Mouse (Mus musculus) neural tube, embryonic 13.5 days (tissue): ENCODE results near the gene Abcc6. TPM values are rescaled to one million over a fixed set of nuclear protein-coding genes. Genes with fewer than 3 reads are reported as not detected.

Experiments
- ATAC-seq: fragments of 200-750 bp; cut with Nextera tagmentation; 2 replicates; pipeline ENCODE4 v1.8.0; 2017; ENCODE audit warnings: low read depth, mild to moderate bottlenecking, moderate TSS enrichment, moderate library complexity
- H3K27ac ChIP-seq: fragments of 300-500 bp; sonication (generic); replicated peaks from 2 replicates; pipeline ENCODE4 v1.5.1; 2015; ENCODE audit warnings: moderate library complexity, mild to moderate bottlenecking, inconsistent platforms
- H3K27me3 ChIP-seq: fragments of 300-500 bp; sonication (generic); 2 replicates; pipeline ENCODE4 v1.6.1; 2015; ENCODE audit warnings: mild to moderate bottlenecking, inconsistent platforms
- H3K36me3 ChIP-seq: fragments of 300-500 bp; sonication (generic); 2 replicates; pipeline ENCODE4 v1.6.1; 2015; ENCODE audit warnings: mild to moderate bottlenecking, inconsistent platforms
- H3K4me1 ChIP-seq: fragments of 300-500 bp; sonication (generic); replicated peaks from 2 replicates; pipeline ENCODE4 v1.6.1; 2015; ENCODE audit warnings: inconsistent platforms
- H3K4me2 ChIP-seq: fragments of 300-500 bp; sonication (generic); 2 replicates; pipeline ENCODE4 v1.6.1; 2015; ENCODE audit warnings: inconsistent platforms, mild to moderate bottlenecking, moderate library complexity
- H3K4me3 ChIP-seq: fragments of 300-500 bp; sonication (generic); 2 replicates; pipeline ENCODE4 v1.5.1; 2015; ENCODE audit warnings: mild to moderate bottlenecking, inconsistent platforms
- H3K9ac ChIP-seq: fragments of 300-500 bp; sonication (generic); 2 replicates; pipeline ENCODE4 v1.6.1; 2015; ENCODE audit warnings: moderate library complexity, mild to moderate bottlenecking, inconsistent platforms
- H3K9me3 ChIP-seq: fragments of 300-500 bp; sonication (generic); 2 replicates; pipeline ENCODE4 v1.6.1; 2016; ENCODE audit warnings: inconsistent platforms
- WGBS: fragments of 180-500 bp; shearing (Covaris S2); methylation state at CpG from one replicate; pipeline ENCODE4 v1.1.7; 2015; 5-methylcytosine and 5-hydroxymethylcytosine counted together
- polyA plus RNA-seq: library from polyadenylated mRNA; unstranded; fragments of >200 nt; fragmentation: Nextera tagmentation; extraction: Ambion mirVana; gene quantifications from 2 replicates; pipeline ENCODE4 v1.2.1, GENCODE M21; 2015

The Abcc6 gene
- polyA plus RNA-seq, 1 experiment from 2014 or later: 0.52 TPM

GRCm38 (mm10) chr7:46021951-46022350 is 8.2 kb downstream of the Abcc6 start:
- Histone ChIP-seq H3K4me2 (no peak overlapping the region), H3K36me3 (no peaks in the 10 kb centered on the region), H3K9ac (no peak overlapping the region), H3K4me3 (no peak overlapping the region), H3K4me1 (peaks cover 7% of the 10 kb centered on the region), H3K27me3 (no peaks in the 10 kb centered on the region; the same call in 1 of the 2 replicates), H3K9me3 (no peaks in the 10 kb centered on the region), H3K27ac (no peak overlapping the region)
- WGBS: 20% methylated on average over 4 of the region's 4 CpGs
- ATAC-seq: no peak

GRCm38 (mm10) chr7:46019594-46019993 is 10.5 kb downstream of the Abcc6 start:
- no peak overlapping the region for H3K4me3 ChIP-seq
- no peak overlapping the region for H3K4me2 ChIP-seq
- 82% methylated on average over 3 of the region's 3 CpGs for WGBS
- no peak overlapping the region for H3K9ac ChIP-seq
- no peaks in the 10 kb centered on the region for H3K36me3 ChIP-seq
- no peaks in the 10 kb centered on the region; the same call in 1 of the 2 replicates for H3K27me3 ChIP-seq
- peaks cover 7% of the 10 kb centered on the region for H3K4me1 ChIP-seq
- ATAC-seq: no peak
- no peak overlapping the region for H3K27ac ChIP-seq
- no peaks in the 10 kb centered on the region for H3K9me3 ChIP-seq

GRCm38 (mm10) chr7:46013266-46014010 is 16.7 kb downstream of the Abcc6 start:
- Histone ChIP-seq H3K4me2 (no peak overlapping the region), H3K4me1 (peaks cover 10% of the 10 kb centered on the region; the same call in 1 of the 2 replicates), H3K4me3 (no peak overlapping the region), H3K9ac (no peak overlapping the region), H3K27ac (peak overlapping the region; percentile 65), H3K9me3 (no peaks in the 10 kb centered on the region), H3K36me3 (no peaks in the 10 kb centered on the region), H3K27me3 (no peaks in the 10 kb centered on the region; the same call in 1 of the 2 replicates)
- 15% methylated on average over 9 of the region's 9 CpGs for WGBS
- ATAC-seq: no peak; the same call in 1 of the 2 replicates

GRCm38 (mm10) chr7:46012121-46012520 is 18.0 kb downstream of the Abcc6 start:
- Histone ChIP-seq H3K27me3 (no peaks in the 10 kb centered on the region), H3K9me3 (no peaks in the 10 kb centered on the region), H3K9ac (no peak overlapping the region), H3K4me2 (no peak overlapping the region), H3K4me3 (no peak overlapping the region), H3K4me1 (peaks cover 10% of the 10 kb centered on the region; the same call in 1 of the 2 replicates), H3K27ac (no peak overlapping the region), H3K36me3 (no peaks in the 10 kb centered on the region)
- no peak for ATAC-seq

GRCm38 (mm10) chr7:46009578-46009977 is 20.5 kb downstream of the Abcc6 start:
- H3K9me3 ChIP-seq: no peaks in the 10 kb centered on the region
- H3K36me3 ChIP-seq: no peaks in the 10 kb centered on the region
- 0 out of 2 replicates have a peak overlapping the region, but pooled peaks have one; percentile 42 for H3K9ac ChIP-seq
- peaks cover 7% of the 10 kb centered on the region; the same call in 1 of the 2 replicates for H3K27me3 ChIP-seq
- ATAC-seq: peak; percentile 34; the same call in 1 of the 2 replicates
- no peak overlapping the region for H3K4me3 ChIP-seq
- no peak overlapping the region for H3K27ac ChIP-seq
- peaks cover 10% of the 10 kb centered on the region; the same call in 1 of the 2 replicates for H3K4me1 ChIP-seq
- no peak overlapping the region for H3K4me2 ChIP-seq
- 16% methylated on average over 5 of the region's 5 CpGs for WGBS

GRCm38 (mm10) chr7:46002748-46003147 is 27.4 kb downstream of the Abcc6 start:
- no peak for ATAC-seq
- no peaks in the 10 kb centered on the region for H3K4me1 ChIP-seq
- WGBS: 47% methylated on average over 4 of the region's 4 CpGs

GRCm38 (mm10) chr7:46000577-46000976 is 29.5 kb downstream of the Abcc6 start:
- H3K27ac ChIP-seq: no peak overlapping the region
- no peaks in the 10 kb centered on the region for H3K4me1 ChIP-seq
- WGBS: 93% methylated on average over 4 of the region's 4 CpGs
- no peak overlapping the region for H3K4me3 ChIP-seq
- no peak for ATAC-seq
- H3K9ac ChIP-seq: no peak overlapping the region
- peaks cover 6% of the 10 kb centered on the region; the same call in 1 of the 2 replicates for H3K27me3 ChIP-seq
- no peaks in the 10 kb centered on the region for H3K36me3 ChIP-seq
- no peaks in the 10 kb centered on the region for H3K9me3 ChIP-seq
- no peak overlapping the region for H3K4me2 ChIP-seq

More at GRCm38 (mm10) chr7:46002748-46003147, 27.4 kb downstream of the Abcc6 start:
- no peak overlapping the region for H3K27ac ChIP-seq
- H3K4me2 ChIP-seq: no peak overlapping the region
- H3K9ac ChIP-seq: no peak overlapping the region
- H3K4me3 ChIP-seq: no peak overlapping the region
- H3K27me3 ChIP-seq: peaks cover 7% of the 10 kb centered on the region; the same call in 1 of the 2 replicates
- no peaks in the 10 kb centered on the region for H3K36me3 ChIP-seq
- no peaks in the 10 kb centered on the region for H3K9me3 ChIP-seq

GRCm38 (mm10) chr7:45992470-45992869 is 37.6 kb downstream of the Abcc6 start:
- no peaks in the 10 kb centered on the region for H3K27me3 ChIP-seq
- H3K9ac ChIP-seq: no peak overlapping the region
- H3K9me3 ChIP-seq: no peaks in the 10 kb centered on the region
- no peak overlapping the region for H3K4me2 ChIP-seq
- no peak overlapping the region for H3K27ac ChIP-seq
- 85% methylated on average over 8 of the region's 8 CpGs for WGBS
- no peaks in the 10 kb centered on the region for H3K4me1 ChIP-seq
- ATAC-seq: no peak
- H3K4me3 ChIP-seq: no peak overlapping the region
- H3K36me3 ChIP-seq: no peaks in the 10 kb centered on the region

GRCm38 (mm10) chr7:45988344-45988743 is 41.8 kb downstream of the Abcc6 start:
- no peak for ATAC-seq
- 88% methylated on average over 1 of the region's 1 CpGs for WGBS
- H3K36me3 ChIP-seq: no peaks in the 10 kb centered on the region

GRCm38 (mm10) chr7:45986893-45987292 is 43.2 kb downstream of the Abcc6 start:
- no peak overlapping the region for H3K4me2 ChIP-seq
- no peaks in the 10 kb centered on the region for H3K36me3 ChIP-seq
- no peak overlapping the region for H3K4me3 ChIP-seq
- no peaks in the 10 kb centered on the region for H3K9me3 ChIP-seq
- WGBS: 80% methylated on average over 6 of the region's 6 CpGs
- no peak overlapping the region for H3K9ac ChIP-seq
- no peak for ATAC-seq
- no peaks in the 10 kb centered on the region for H3K27me3 ChIP-seq
- H3K4me1 ChIP-seq: no peaks in the 10 kb centered on the region
- no peak overlapping the region for H3K27ac ChIP-seq

More at GRCm38 (mm10) chr7:45988344-45988743, 41.8 kb downstream of the Abcc6 start:
- Histone ChIP-seq H3K27me3 (no peaks in the 10 kb centered on the region), H3K9me3 (no peaks in the 10 kb centered on the region), H3K4me3 (no peak overlapping the region), H3K4me1 (no peaks in the 10 kb centered on the region), H3K4me2 (no peak overlapping the region), H3K9ac (no peak overlapping the region), H3K27ac (no peak overlapping the region)

- ATAC-seq: no peak
- Histone ChIP-seq H3K4me1 (no peaks in the 10 kb centered on the region), H3K9ac (no peak overlapping the region), H3K9me3 (no peaks in the 10 kb centered on the region), H3K36me3 (no peaks in the 10 kb centered on the region), H3K27ac (no peak overlapping the region), H3K4me3 (no peak overlapping the region), H3K4me2 (no peak overlapping the region), H3K27me3 (no peaks in the 10 kb centered on the region)
- 86% methylated on average over 5 of the region's 5 CpGs for WGBS
These were observed 48.5 kb downstream of the Abcc6 start for GRCm38 (mm10) chr7:45981612-45982011.

- no peaks in the 10 kb centered on the region for H3K27me3 ChIP-seq
- no peak overlapping the region for H3K4me2 ChIP-seq
- no peak overlapping the region for H3K4me3 ChIP-seq
- H3K9me3 ChIP-seq: no peaks in the 10 kb centered on the region
- H3K36me3 ChIP-seq: no peaks in the 10 kb centered on the region
- H3K9ac ChIP-seq: no peak overlapping the region
- no peaks in the 10 kb centered on the region for H3K4me1 ChIP-seq
- no peak overlapping the region for H3K27ac ChIP-seq
- WGBS: 79% methylated on average over 6 of the region's 6 CpGs
- no peak for ATAC-seq
These were observed 55.6 kb downstream of the Abcc6 start for GRCm38 (mm10) chr7:45974512-45974911.
